Mouse (Mus musculus): ENCODE measurements around the gene Serp2.

Serp2 gene

DNA sequence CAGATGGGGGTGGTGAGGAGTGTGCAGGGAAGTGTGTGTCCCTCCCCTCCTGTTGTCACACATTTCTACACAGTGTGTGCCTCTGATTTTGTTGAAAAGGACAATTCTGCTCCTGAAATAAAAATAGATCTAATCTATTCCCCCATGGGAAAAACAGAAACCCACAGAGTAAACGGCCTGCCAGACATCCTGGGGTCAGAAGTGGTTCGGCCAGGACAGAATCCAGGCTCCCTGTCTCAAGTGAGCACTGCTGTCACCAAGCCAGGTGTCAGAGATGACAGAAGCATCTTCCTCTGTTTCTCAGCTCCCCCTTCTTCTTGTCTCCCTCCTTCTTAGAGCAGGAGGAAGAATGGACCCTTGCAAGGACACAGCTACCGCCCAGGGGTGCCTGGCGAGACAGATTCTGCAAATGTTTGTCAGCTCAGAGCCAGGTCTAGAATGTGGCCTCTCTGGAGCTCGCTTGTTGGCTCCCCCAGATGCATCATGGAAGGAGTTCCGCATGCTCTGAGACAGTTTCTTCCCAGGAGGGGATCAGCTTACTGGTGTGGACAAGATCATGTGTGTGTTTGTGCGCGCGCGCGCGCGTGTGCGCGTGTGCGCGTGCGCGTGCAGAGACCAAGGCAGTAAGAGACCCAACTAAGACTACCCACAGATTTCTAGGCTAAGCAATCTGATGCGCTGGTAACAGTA is 29.5 kb downstream of the Serp2 start:
- DNase-seq (ENCODE audit: low read depth, low spot score): no peak

DNA sequence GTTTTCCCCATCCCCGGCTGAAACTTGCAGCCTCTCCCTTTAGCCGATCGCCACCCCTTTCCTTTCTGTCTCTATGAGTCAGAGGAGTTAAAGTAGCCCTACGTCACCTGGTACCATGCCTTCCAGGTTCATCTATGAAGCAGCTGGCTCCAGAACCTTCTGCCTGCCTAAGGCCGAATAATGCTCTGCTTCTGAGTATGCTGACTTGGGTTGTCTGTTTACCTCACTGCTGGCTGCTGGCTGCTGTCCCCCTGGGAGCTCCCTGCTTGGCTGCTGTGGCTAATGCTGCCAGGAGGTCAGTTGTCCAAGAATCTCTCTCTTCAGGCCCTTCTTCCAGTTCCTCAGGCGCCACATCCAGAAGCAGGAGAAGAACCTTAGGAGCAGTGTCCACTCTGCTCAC is 30.2 kb downstream of the Serp2 start:
- no peak for DNase-seq (ENCODE audit: low read depth, low spot score)

- no peak for DNase-seq (ENCODE audit: low read depth, low spot score)
Observed at GRCm38 (mm10) chr14:76523344-76523743, 33.3 kb downstream of the Serp2 start.

DNA sequence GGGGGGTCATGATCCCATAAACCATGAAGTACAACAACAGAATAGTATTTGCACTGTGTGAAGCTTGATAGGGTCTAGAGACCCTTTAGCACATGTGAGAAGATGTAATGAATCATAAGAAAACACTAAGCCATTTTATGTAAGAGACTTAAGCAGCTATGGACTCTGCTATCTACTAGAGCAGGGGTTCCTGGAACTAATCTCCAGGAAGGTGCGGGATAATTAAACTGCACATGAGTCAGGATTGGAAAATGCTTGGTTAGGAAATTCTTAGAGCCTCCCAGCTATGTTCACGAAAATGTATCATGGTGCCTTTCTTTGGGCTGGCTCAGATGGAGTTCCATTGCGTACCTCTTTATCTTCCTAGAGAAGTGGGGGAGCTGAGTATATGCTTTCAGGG is 35.4 kb downstream of the Serp2 start:
- DNase-seq (ENCODE audit: low read depth, low spot score): no peak

DNA sequence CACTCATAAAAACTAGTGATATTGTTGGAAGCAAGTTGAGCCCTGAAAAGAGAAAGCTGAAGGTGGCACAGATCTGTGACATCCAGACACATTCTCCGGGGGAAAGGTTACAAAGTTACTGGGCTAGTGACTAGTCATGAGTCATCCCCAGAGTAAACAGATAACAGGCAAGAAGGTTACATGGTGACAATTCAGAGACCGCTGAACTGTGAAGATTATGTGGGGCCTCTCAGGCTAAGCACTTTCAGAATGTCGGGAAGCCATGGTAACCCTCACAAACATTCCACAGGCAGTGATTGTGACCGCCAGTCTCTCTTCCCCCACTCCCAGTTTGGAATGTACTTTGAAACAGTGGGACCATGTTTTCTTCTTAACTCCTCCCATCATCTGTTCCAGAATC is 36.1 kb downstream of the Serp2 start:
- no peak for DNase-seq (ENCODE audit: low read depth, low spot score)

- DNase-seq (ENCODE audit: low read depth, low spot score): no peak
Observed at GRCm38 (mm10) chr14:76518217-76518616, 38.5 kb downstream of the Serp2 start.

DNA sequence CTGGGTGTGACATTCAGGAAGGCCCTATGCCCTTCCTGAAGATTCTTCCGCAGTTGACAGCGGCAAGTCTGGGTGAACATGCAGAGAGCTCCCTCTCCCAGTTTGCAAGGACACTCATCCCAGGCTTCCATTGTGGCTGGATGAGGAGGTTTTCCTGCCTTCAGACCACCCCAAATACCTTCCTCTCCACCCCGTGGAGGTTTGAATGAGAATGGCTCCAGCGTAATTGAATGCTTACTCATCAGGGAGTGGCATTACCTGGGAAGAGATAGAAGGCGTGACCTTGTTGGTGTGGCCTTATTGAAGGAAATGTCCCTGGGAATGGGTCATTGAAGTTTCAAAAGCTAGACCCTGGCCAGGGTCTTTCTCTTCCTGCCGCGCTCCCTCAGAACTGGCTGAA is 41.1 kb downstream of the Serp2 start:
- DNase-seq (ENCODE audit: low read depth, low spot score): no peak

DNA sequence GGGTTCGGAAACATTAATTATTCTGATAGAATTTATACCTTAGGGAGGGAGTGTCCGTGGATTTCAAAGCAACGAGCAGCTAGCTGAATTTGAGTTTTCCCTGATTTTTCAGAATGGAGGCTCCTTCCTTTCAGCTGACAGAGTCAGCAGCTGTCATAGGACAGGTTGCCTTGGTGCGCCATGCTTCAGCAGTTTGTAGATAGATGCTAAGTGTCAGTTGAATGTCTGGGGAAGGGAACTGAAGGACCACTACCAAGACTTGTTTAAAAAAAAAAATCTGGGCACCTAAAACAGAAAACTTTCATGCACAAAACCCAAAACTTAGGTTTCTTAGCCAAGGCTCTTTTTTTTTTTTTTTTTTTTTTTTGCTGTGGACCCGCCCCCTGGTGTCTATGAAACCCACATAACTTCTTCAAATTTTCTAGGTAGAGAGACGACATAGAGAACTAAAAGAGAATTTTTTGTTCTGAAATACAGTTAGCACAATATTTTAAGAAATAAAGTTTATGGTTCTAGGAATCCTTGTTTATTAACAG is 42.6 kb downstream of the Serp2 start:
- DNase-seq (ENCODE audit: low read depth, low spot score): no peak

GRCm38 (mm10) chr14:76513395-76514049 is 43.2 kb downstream of the Serp2 start:
- no peak for DNase-seq (ENCODE audit: low read depth, low spot score)

DNA sequence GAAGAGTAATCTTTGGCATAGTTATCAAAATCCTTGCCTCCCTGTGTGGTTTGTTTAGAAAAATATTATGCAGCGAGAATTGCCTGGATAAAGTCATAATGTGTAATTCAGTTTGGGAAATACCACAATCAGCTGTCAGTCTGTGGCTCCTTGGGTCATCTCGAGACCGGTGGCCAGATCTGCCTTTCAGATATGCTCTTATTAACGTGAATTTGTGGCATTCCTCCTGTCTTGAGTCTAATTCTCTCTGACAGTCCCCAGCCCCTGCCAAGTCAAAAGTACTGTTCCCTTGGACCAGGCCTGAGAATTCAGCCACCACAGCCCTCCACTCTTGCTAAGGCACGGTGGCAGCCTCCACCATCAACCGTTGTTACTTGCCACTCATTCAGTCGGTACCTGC is 44.7 kb downstream of the Serp2 start:
- DNase-seq (ENCODE audit: low read depth, low spot score): no peak

- DNase-seq (ENCODE audit: low read depth, low spot score): no peak
Observed at GRCm38 (mm10) chr14:76508701-76509100, 48.0 kb downstream of the Serp2 start.

GRCm38 (mm10) chr14:76507804-76508500 is 48.7 kb downstream of the Serp2 start:
- no peak for DNase-seq (ENCODE audit: low read depth, low spot score)

DNA sequence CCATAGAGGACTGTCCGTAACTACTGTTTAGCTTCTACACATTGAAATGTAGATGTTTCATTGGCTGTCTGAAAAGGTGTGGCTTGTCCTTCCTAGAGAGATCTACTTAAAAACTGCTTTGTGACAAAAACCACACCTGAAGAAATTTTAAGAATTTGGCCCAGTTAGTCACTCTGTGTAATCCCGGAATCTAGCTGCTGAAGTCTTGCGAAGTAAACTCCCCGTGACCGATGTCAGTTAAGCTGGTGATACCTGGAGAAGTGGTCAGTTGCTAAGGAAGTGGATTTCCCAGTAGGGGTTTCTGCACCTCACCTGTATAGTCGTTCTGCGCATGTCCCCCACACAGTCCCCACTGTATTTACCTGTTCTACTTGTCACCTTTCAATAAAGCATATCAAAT is 49.3 kb downstream of the Serp2 start:
- DNase-seq (ENCODE audit: low read depth, low spot score): no peak

GRCm38 (mm10) chr14:76506425-76507205 is 50.1 kb downstream of the Serp2 start:
- no peak for DNase-seq (ENCODE audit: low read depth, low spot score)

GRCm38 (mm10) chr14:76505439-76506220 is 51.1 kb downstream of the Serp2 start:
- DNase-seq (ENCODE audit: low read depth, low spot score): peak; percentile 96

- DNase-seq (ENCODE audit: low read depth, low spot score): no peak
Observed at GRCm38 (mm10) chr14:76505101-76505438, 51.6 kb downstream of the Serp2 start.

DNA sequence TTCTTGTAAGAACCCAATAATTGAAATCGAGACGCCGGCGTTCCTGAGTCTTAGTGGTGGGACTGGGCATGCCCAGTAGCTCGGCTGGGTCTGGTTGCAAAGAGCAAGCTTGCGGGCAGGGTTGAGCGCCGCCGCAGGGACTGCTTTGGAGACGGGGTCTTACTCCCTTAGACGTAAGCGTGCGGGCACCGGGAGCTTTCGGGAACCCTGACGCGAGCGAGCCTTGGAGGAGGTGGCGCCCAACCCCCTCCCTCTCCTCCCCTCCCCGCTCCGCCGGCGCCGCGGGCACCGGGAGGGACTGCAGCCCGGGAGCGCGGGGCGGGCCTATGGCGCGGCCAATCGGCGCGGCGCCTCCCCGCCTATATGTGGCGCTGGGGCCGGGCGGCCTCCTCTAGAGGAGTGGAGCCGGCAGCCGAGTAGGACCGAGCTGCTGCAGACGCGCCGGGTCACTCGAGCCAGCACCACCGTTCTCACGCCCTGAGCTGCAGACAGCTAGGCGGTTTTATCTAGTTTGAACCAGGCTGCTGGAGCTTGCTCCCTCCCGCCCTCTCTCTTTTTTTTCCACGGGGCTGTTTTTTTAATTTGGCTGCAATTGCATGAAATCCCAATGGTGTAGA is 52.5 kb downstream of the Serp2 start:
- peak; percentile 86 for DNase-seq (ENCODE audit: low read depth, low spot score)

GRCm38 (mm10) chr14:76503231-76503851 is 53.3 kb downstream of the Serp2 start:
- peak; percentile 71 for DNase-seq (ENCODE audit: low read depth, low spot score)

- no peak for DNase-seq (ENCODE audit: low read depth, low spot score)
Observed at GRCm38 (mm10) chr14:76500036-76500435, 56.7 kb downstream of the Serp2 start.

DNA sequence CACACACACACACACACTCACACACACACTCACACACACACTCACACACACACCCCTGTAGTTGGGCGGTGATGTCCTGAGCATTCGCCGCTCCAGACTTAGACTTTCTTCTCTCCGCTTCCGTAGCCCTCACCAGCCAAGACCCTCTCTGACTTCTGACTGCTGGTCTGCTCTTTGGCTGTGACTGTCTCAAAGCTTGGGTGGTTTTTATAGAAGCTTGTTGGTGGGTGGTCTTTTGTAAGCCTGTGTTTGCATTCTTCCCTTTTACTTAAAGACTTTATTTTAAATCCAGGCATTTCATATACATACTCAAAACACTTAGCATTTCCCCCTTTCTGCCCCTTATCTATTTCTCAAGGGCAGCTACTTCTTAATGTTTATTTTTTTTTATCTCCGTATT is 57.2 kb downstream of the Serp2 start:
- no peak for DNase-seq (ENCODE audit: low read depth, low spot score)

All from retina, postnatal 7 days (tissue).